Mouse (Mus musculus) CH12.LX (cell line): Measurements from ENCODE around the gene Gpr34. TPM values are rescaled to one million over a fixed set of nuclear protein-coding genes. Genes with fewer than 3 reads are reported as not detected.

ENCODE experiments used
- DNase-seq: peaks from one replicate; pipeline ENCODE4 v3.0.0-alpha.2; 2013; ENCODE audit errors: extremely low read depth
- H3K27ac ChIP-seq: 2 replicates; pipeline ENCODE4 v1.5.1; 2012; ENCODE audit warnings: low read depth, mild to moderate bottlenecking, control low read depth, moderate library complexity; ENCODE audit not compliant: insufficient read depth
- H3K27me3 ChIP-seq: replicated peaks from 2 replicates; pipeline ENCODE3; 2012; ENCODE audit warnings: inconsistent platforms
- H3K36me3 ChIP-seq, 2 experiments: replicated peaks in 1 of 2; 2 replicates each; pipeline versions ENCODE3 to v1.6.1; 2012; ENCODE audit warnings: inconsistent platforms in 1 of 2, low read length in 1 of 2, mild to moderate bottlenecking in 1 of 2, mixed read lengths in 1 of 2, moderate library complexity in 1 of 2; ENCODE audit not compliant: control insufficient read depth in 1 of 2, insufficient read depth in 1 of 2
- H3K4me1 ChIP-seq, 2 experiments: 2 replicates each; pipeline ENCODE4 v1.6.1; 2012; ENCODE audit warnings: inconsistent platforms in 1 of 2, moderate library complexity in 1 of 2; ENCODE audit not compliant: insufficient read depth in 2 of 2, control insufficient read depth in 1 of 2
- H3K4me2 ChIP-seq: 2 replicates; pipeline ENCODE4 v1.6.1; 2012; ENCODE audit warnings: low read depth, mild to moderate bottlenecking, control low read depth; ENCODE audit not compliant: poor library complexity, insufficient read depth, severe bottlenecking
- H3K4me3 ChIP-seq, 3 experiments: fragments of 150-350 bp in 1 of 3; sonication (generic) in 1 of 3; replicated peaks in 1 of 3; 2 replicates each; pipeline versions ENCODE3 to v1.5.1; 2011 to 2012; ENCODE audit warnings: low read depth in 2 of 3, low read length in 2 of 3, mild to moderate bottlenecking in 2 of 3, moderate library complexity in 2 of 3, control low read depth in 1 of 3, improper control_type of control experiment in 1 of 3, inconsistent platforms in 1 of 3, mixed read lengths in 1 of 3; ENCODE audit not compliant: poor library complexity in 1 of 3
- H3K79me2 ChIP-seq: replicated peaks from 2 replicates; pipeline ENCODE4 v1.6.1; 2012; ENCODE audit warnings: mild to moderate bottlenecking, moderate library complexity; ENCODE audit not compliant: control insufficient read depth, poor library complexity, insufficient read depth, severe bottlenecking; ENCODE audit errors: extremely low read depth
- H3K9ac ChIP-seq: 2 replicates; pipeline ENCODE4 v1.6.1; 2012; ENCODE audit warnings: low read depth, mild to moderate bottlenecking, control low read depth, moderate library complexity; ENCODE audit not compliant: insufficient read depth
- H3K9me3 ChIP-seq: replicated peaks from 2 replicates; pipeline ENCODE3; 2012; ENCODE audit warnings: low read length, inconsistent platforms, mixed read lengths
- BHLHE40 ChIP-seq: IDR thresholded peaks from 2 replicates; pipeline ENCODE4 v1.6.1; 2011; ENCODE audit warnings: mild to moderate bottlenecking, low read depth, low read length, improper control_type of control experiment
- CHD2 ChIP-seq: IDR thresholded peaks from 2 replicates; pipeline ENCODE4 v1.6.1; 2011; ENCODE audit warnings: low read length, improper control_type of control experiment
- E2F4 ChIP-seq: IDR thresholded peaks from 2 replicates; pipeline ENCODE4 v1.6.1; 2011; ENCODE audit warnings: low read depth, low read length, improper control_type of control experiment; ENCODE audit not compliant: insufficient replicate concordance
- ETS1 ChIP-seq: conservative IDR thresholded peaks from 2 replicates; pipeline ENCODE4 v1.6.1; 2012; ENCODE audit warnings: low read depth, mild to moderate bottlenecking, inconsistent platforms, low read length, improper control_type of control experiment, moderate library complexity
- HCFC1 ChIP-seq: IDR thresholded peaks from 2 replicates; pipeline ENCODE4 v1.6.1; 2012; ENCODE audit warnings: low read depth, mild to moderate bottlenecking, inconsistent platforms, low read length, improper control_type of control experiment
- IRF4 ChIP-seq: IDR thresholded peaks from 2 replicates; pipeline ENCODE4 v1.6.1; 2014; ENCODE audit warnings: low read depth, mild to moderate bottlenecking, inconsistent platforms, low read length, improper control_type of control experiment
- JUND ChIP-seq: conservative IDR thresholded peaks from 2 replicates; pipeline ENCODE4 v1.6.1; 2011; ENCODE audit warnings: low read depth, low read length, improper control_type of control experiment
- MAFK ChIP-seq: IDR thresholded peaks from 2 replicates; pipeline ENCODE4 v1.6.1; 2011; ENCODE audit warnings: low read length, improper control_type of control experiment; ENCODE audit not compliant: insufficient replicate concordance
- MAX ChIP-seq: IDR thresholded peaks from 2 replicates; pipeline ENCODE4 v1.6.1; 2011; ENCODE audit warnings: low read length, improper control_type of control experiment
- MAZ ChIP-seq: IDR thresholded peaks from 2 replicates; pipeline ENCODE4 v1.6.1; 2012; ENCODE audit warnings: low read depth, mild to moderate bottlenecking, inconsistent platforms, low read length, improper control_type of control experiment, moderate library complexity
- MEF2A ChIP-seq: IDR thresholded peaks from 2 replicates; pipeline ENCODE4 v1.6.1; 2014; ENCODE audit warnings: low read depth, mild to moderate bottlenecking, inconsistent platforms, low read length, improper control_type of control experiment, borderline replicate concordance
- MXI1 ChIP-seq: IDR thresholded peaks from 2 replicates; pipeline ENCODE4 v1.6.1; 2011; ENCODE audit warnings: mild to moderate bottlenecking, low read depth, low read length, improper control_type of control experiment
- MYC ChIP-seq: IDR thresholded peaks from 2 replicates; pipeline ENCODE4 v1.6.1; 2011; ENCODE audit warnings: low read depth, mild to moderate bottlenecking, improper control_type of control experiment, low read length
- NELFE ChIP-seq: IDR thresholded peaks from 2 replicates; pipeline ENCODE4 v1.6.1; 2011; ENCODE audit warnings: low read depth, low read length, improper control_type of control experiment
- POLR2A ChIP-seq: IDR thresholded peaks from 2 replicates; pipeline ENCODE4 v1.6.1; 2011; ENCODE audit warnings: low read depth, mild to moderate bottlenecking, improper control_type of control experiment, low read length
- SMC3 ChIP-seq: IDR thresholded peaks from 2 replicates; pipeline ENCODE4 v1.6.1; 2011; ENCODE audit warnings: low read depth, low read length, improper control_type of control experiment
- UBTF ChIP-seq: IDR thresholded peaks from 2 replicates; pipeline ENCODE4 v1.6.1; 2012; ENCODE audit warnings: low read depth, mild to moderate bottlenecking, inconsistent platforms, low read length, improper control_type of control experiment, moderate library complexity
- USF2 ChIP-seq: conservative IDR thresholded peaks from 2 replicates; pipeline ENCODE4 v1.6.1; 2011; ENCODE audit warnings: low read depth, low read length, improper control_type of control experiment
- ZC3H11A ChIP-seq: IDR thresholded peaks from 2 replicates; pipeline ENCODE4 v1.6.1; 2012; ENCODE audit warnings: low read depth, mild to moderate bottlenecking, inconsistent platforms, low read length, improper control_type of control experiment
- ZKSCAN1 ChIP-seq: IDR thresholded peaks from 2 replicates; pipeline ENCODE4 v1.6.1; 2012; ENCODE audit warnings: low read depth, inconsistent platforms, low read length, improper control_type of control experiment, borderline replicate concordance
- ZNF384 ChIP-seq: IDR thresholded peaks from 2 replicates; pipeline ENCODE4 v1.6.1; 2012; ENCODE audit warnings: low read depth, low read length, improper control_type of control experiment, inconsistent platforms
- dilution Hi-C: fragments of 300-500 bp; cut with MboI; formaldehyde crosslinking; loops from 2 replicates; pipeline ENCODE4 v1.14.3; 2020; ENCODE audit warnings: low sequenced_read_pairs; ENCODE audit not compliant: extremely low pct_unique_long_range_greater_than_20kb, extremely low pct_ligation_motif_present
- in situ Hi-C: fragments of 300-500 bp; cut with MboI; formaldehyde crosslinking; loops from 3 replicates; pipeline ENCODE4 v1.14.3; 2019; ENCODE audit warnings: low sequenced_read_pairs, low pct_ligation_motif_present, low pct_unique_long_range_greater_than_20kb, mixed read lengths
- polyA plus RNA-seq: library from polyadenylated mRNA; unstranded; fragments of >175 nt; gene quantifications from 2 replicates; pipeline ENCODE4 v1.2.1, GENCODE M21; 2012; ENCODE audit warnings: low read depth; ENCODE audit not compliant: insufficient read length
- total RNA-seq, 2 experiments: library from RNA; depleted of rRNA; stranded (reverse); fragments of 300-350 nt in 1 of 2; fragments of >200 nt in 1 of 2; gene quantifications; 2 replicates each; pipeline ENCODE4 v1.2.3; 2012 to 2014

Gpr34 gene
- total and polyA plus RNA-seq, 3 experiments: 1.5 to 15.7 (median 4.1) TPM

DNA sequence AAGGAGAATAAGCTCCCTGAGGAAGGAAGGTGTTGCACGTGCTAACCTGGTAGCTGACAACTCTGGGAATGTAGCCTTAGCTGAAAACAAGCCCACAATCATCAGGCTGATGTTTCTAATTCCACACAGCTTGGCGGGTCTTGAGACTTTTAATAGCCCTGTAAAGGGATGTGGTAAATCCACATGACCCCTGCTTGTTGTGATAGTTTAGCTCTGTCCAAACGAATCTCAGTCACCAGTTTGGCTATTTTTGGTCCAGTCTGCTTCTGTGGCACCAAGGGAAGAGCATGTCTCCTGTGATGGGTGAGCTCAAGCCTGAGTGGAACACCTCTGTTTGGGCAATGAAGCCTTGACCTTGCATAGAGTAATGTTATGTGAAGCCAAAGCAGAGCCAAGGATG lies 25.1 kb upstream of the Gpr34 start:
- Histone ChIP-seq H3K27ac (no peak overlapping the region), H3K4me3 (no peak overlapping the region), H3K4me1 (peaks cover 4 to 7% of the 10 kb centered on the region in 2 experiments; a peak in 3 of 4 replicates), H3K79me2 (no peaks in the 10 kb centered on the region), H3K4me2 (no peak overlapping the region), H3K9me3 (no peaks in the 10 kb centered on the region), H3K27me3 (no peaks in the 10 kb centered on the region), H3K9ac (no peak overlapping the region), H3K36me3 (no peaks in the 10 kb centered on the region)
- dilution Hi-C loops: no loop called here
- in situ Hi-C loops: no loop called here
- DNase-seq: no peak
- TF ChIP-seq ZNF384 (no peak), ZC3H11A (no peak), MAX (no peak), JUND (no peak), MEF2A (no peak), ZKSCAN1 (no peak), E2F4 (no peak), MXI1 (no peak)

DNA sequence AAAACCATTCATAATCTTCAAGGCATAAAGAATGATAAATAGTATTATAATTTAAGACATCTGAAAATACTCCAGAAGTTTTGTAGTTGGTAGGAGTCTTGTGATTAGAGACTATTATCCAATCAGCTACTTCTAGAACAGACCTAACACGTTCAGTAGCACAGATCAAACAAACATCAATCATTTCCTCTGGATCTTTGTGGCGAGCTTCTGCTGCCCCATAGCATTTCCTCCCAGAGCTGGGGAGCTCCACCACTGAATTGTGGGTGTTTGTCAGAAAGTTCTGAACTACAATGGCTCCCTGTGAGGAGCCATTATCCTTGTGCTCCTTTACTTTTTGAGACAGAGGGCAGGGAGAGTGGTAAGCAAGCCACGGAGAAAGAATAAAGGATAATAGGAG lies 24.1 kb upstream of the Gpr34 start:
- TF ChIP-seq IRF4: no peak
- no peak for TF ChIP-seq ZNF384
- no peak for TF ChIP-seq JUND
- TF ChIP-seq BHLHE40: no peak
- TF ChIP-seq MAZ: no peak
- no peak for TF ChIP-seq POLR2A
- TF ChIP-seq MAFK: no peak
- no peak for TF ChIP-seq UBTF
- no peak for TF ChIP-seq ETS1
- no peak for TF ChIP-seq USF2
- TF ChIP-seq NELFE: no peak
- TF ChIP-seq MYC: no peak
- TF ChIP-seq MXI1: no peak
- TF ChIP-seq SMC3: no peak
- no peak for TF ChIP-seq HCFC1
- TF ChIP-seq CHD2: no peak
- no peak overlapping the region for H3K4me2 ChIP-seq
- dilution Hi-C loops (no loop called here), in situ Hi-C loops (no loop called here)
- no peaks in the 10 kb centered on the region for H3K27me3 ChIP-seq
- no peak for DNase-seq
- peaks cover 4 to 7% of the 10 kb centered on the region in 2 experiments; a peak in 3 of 4 replicates for H3K4me1 ChIP-seq
- no peaks in the 10 kb centered on the region for H3K36me3 ChIP-seq
- H3K9ac ChIP-seq: no peak overlapping the region
- no peaks in the 10 kb centered on the region for H3K9me3 ChIP-seq
- no peaks in the 10 kb centered on the region for H3K79me2 ChIP-seq
- H3K4me3 ChIP-seq: no peak overlapping the region
- H3K27ac ChIP-seq: no peak overlapping the region
